Mouse (Mus musculus): ENCODE data around the gene Cpa2. TPM values are rescaled to one million over a fixed set of nuclear protein-coding genes. Genes with fewer than 3 reads are reported as not detected.

The Cpa2 gene
- total and polyA plus RNA-seq, 3 experiments = not detected

- TF ChIP-seq POLR2AphosphoS5 (IDR thresholded peaks at IDR 0.05; ENCODE audit: insufficient replicate concordance, low read depth, low read length) (no peak), TAL1 (conservative IDR thresholded peaks at IDR 0.05; ENCODE audit: low read depth, low read length) (no peak), CTCF (IDR thresholded peaks at IDR 0.05; ENCODE audit: low read depth, low read length) (no peak), GATA1 (IDR thresholded peaks at IDR 0.05; ENCODE audit: borderline replicate concordance, low read length) (no peak), GATA2 (IDR thresholded peaks at IDR 0.05; ENCODE audit: borderline replicate concordance, low read depth, low read length) (no peak)
- no peaks in the 10 kb centered on the region for H3K4me1 ChIP-seq (ENCODE audit: insufficient read depth, low read depth, low read length)
- H3K4me3 ChIP-seq (ENCODE audit: low read depth, low read length) = no peak overlapping the region
- ATAC-seq (ENCODE audit: extremely low read depth, insufficient number of reproducible peaks, low FRiP score, poor library complexity, severe bottlenecking) (no peak), DNase-seq (ENCODE audit: low spot score) (no peak)
- peaks cover 15% of the 10 kb centered on the region for H3K27me3 ChIP-seq (ENCODE audit: insufficient read depth, low read length)
- H3K9me3 ChIP-seq (replicated peaks) = no peaks in the 10 kb centered on the region
- H3K36me3 ChIP-seq (replicated peaks) = no peaks in the 10 kb centered on the region
These were observed 39.4 kb downstream of the Cpa2 start for GRCm38 (mm10) chr6:30580841-30581176.

- DNase-seq (ENCODE audit: low spot score) (no peak), ATAC-seq (ENCODE audit: extremely low read depth, insufficient number of reproducible peaks, low FRiP score, poor library complexity, severe bottlenecking) (no peak)
- no peaks in the 10 kb centered on the region for H3K36me3 ChIP-seq (replicated peaks)
- TF ChIP-seq CTCF (IDR thresholded peaks at IDR 0.05; ENCODE audit: low read depth, low read length) = no peak
- no peaks in the 10 kb centered on the region for H3K4me1 ChIP-seq (ENCODE audit: insufficient read depth, low read depth, low read length)
- H3K4me3 ChIP-seq (ENCODE audit: low read depth, low read length) = no peak overlapping the region
- H3K27me3 ChIP-seq (ENCODE audit: insufficient read depth, low read length) = peaks cover 12% of the 10 kb centered on the region
- H3K9me3 ChIP-seq (replicated peaks) = no peaks in the 10 kb centered on the region
These were observed 45.6 kb downstream of the Cpa2 start for GRCm38 (mm10) chr6:30586886-30587442.

- Histone ChIP-seq H3K27me3 (ENCODE audit: insufficient read depth, low read length) (peaks cover 8% of the 10 kb centered on the region), H3K36me3 (replicated peaks) (no peaks in the 10 kb centered on the region), H3K9me3 (replicated peaks) (no peaks in the 10 kb centered on the region), H3K4me1 (ENCODE audit: insufficient read depth, low read depth, low read length) (no peaks in the 10 kb centered on the region), H3K4me3 (ENCODE audit: low read depth, low read length) (no peak overlapping the region)
- ATAC-seq (ENCODE audit: extremely low read depth, insufficient number of reproducible peaks, low FRiP score, poor library complexity, severe bottlenecking) (no peak), DNase-seq (ENCODE audit: low spot score) (no peak)
- TF ChIP-seq GATA2 (IDR thresholded peaks at IDR 0.05; ENCODE audit: borderline replicate concordance, low read depth, low read length) (no peak), CTCF (IDR thresholded peaks at IDR 0.05; ENCODE audit: low read depth, low read length) (no peak), GATA1 (IDR thresholded peaks at IDR 0.05; ENCODE audit: borderline replicate concordance, low read length) (no peak), POLR2AphosphoS5 (IDR thresholded peaks at IDR 0.05; ENCODE audit: insufficient replicate concordance, low read depth, low read length) (no peak), TAL1 (conservative IDR thresholded peaks at IDR 0.05; ENCODE audit: low read depth, low read length) (no peak)
These were observed 48.4 kb downstream of the Cpa2 start for GRCm38 (mm10) chr6:30589819-30590218.

- no peaks in the 10 kb centered on the region for H3K4me1 ChIP-seq (ENCODE audit: insufficient read depth, low read depth, low read length)
- no peaks in the 10 kb centered on the region for H3K36me3 ChIP-seq (replicated peaks)
- no peaks in the 10 kb centered on the region for H3K9me3 ChIP-seq (replicated peaks)
- DNase-seq (ENCODE audit: low spot score) (no peak), ATAC-seq (ENCODE audit: extremely low read depth, insufficient number of reproducible peaks, low FRiP score, poor library complexity, severe bottlenecking) (no peak)
- TF ChIP-seq POLR2AphosphoS5 (IDR thresholded peaks at IDR 0.05; ENCODE audit: insufficient replicate concordance, low read depth, low read length) (no peak), GATA1 (IDR thresholded peaks at IDR 0.05; ENCODE audit: borderline replicate concordance, low read length) (no peak), CTCF (IDR thresholded peaks at IDR 0.05; ENCODE audit: low read depth, low read length) (no peak), GATA2 (IDR thresholded peaks at IDR 0.05; ENCODE audit: borderline replicate concordance, low read depth, low read length) (no peak), TAL1 (conservative IDR thresholded peaks at IDR 0.05; ENCODE audit: low read depth, low read length) (no peak)
- peaks cover 13% of the 10 kb centered on the region for H3K27me3 ChIP-seq (ENCODE audit: insufficient read depth, low read length)
- H3K4me3 ChIP-seq (ENCODE audit: low read depth, low read length) = no peak overlapping the region
These were observed 50.5 kb downstream of the Cpa2 start for GRCm38 (mm10) chr6:30591851-30592404.

- Histone ChIP-seq H3K4me1 (ENCODE audit: insufficient read depth, low read depth, low read length) (no peaks in the 10 kb centered on the region), H3K4me3 (ENCODE audit: low read depth, low read length) (no peak overlapping the region), H3K9me3 (replicated peaks) (no peaks in the 10 kb centered on the region), H3K27me3 (ENCODE audit: insufficient read depth, low read length) (peaks cover 13% of the 10 kb centered on the region), H3K36me3 (replicated peaks) (no peaks in the 10 kb centered on the region)
- no peak for ATAC-seq (ENCODE audit: extremely low read depth, insufficient number of reproducible peaks, low FRiP score, poor library complexity, severe bottlenecking)
- DNase-seq (ENCODE audit: low spot score) = no peak
- TF ChIP-seq CTCF (IDR thresholded peaks at IDR 0.05; ENCODE audit: low read depth, low read length) (no peak), GATA2 (IDR thresholded peaks at IDR 0.05; ENCODE audit: borderline replicate concordance, low read depth, low read length) (no peak), TAL1 (conservative IDR thresholded peaks at IDR 0.05; ENCODE audit: low read depth, low read length) (no peak), GATA1 (IDR thresholded peaks at IDR 0.05; ENCODE audit: borderline replicate concordance, low read length) (no peak), POLR2AphosphoS5 (IDR thresholded peaks at IDR 0.05; ENCODE audit: insufficient replicate concordance, low read depth, low read length) (no peak)
These were observed 51.1 kb downstream of the Cpa2 start for GRCm38 (mm10) chr6:30592417-30592974.

GRCm38 (mm10) chr6:30594364-30594763, 53.0 kb downstream of the Cpa2 start:
- no peaks in the 10 kb centered on the region for H3K9me3 ChIP-seq (replicated peaks)
- H3K36me3 ChIP-seq (replicated peaks) = no peaks in the 10 kb centered on the region
- H3K4me3 ChIP-seq (ENCODE audit: low read depth, low read length) = no peak overlapping the region
- TF ChIP-seq POLR2AphosphoS5 (IDR thresholded peaks at IDR 0.05; ENCODE audit: insufficient replicate concordance, low read depth, low read length) (no peak), GATA2 (IDR thresholded peaks at IDR 0.05; ENCODE audit: borderline replicate concordance, low read depth, low read length) (no peak), CTCF (IDR thresholded peaks at IDR 0.05; ENCODE audit: low read depth, low read length) (no peak), GATA1 (IDR thresholded peaks at IDR 0.05; ENCODE audit: borderline replicate concordance, low read length) (no peak), TAL1 (conservative IDR thresholded peaks at IDR 0.05; ENCODE audit: low read depth, low read length) (no peak)
- H3K4me1 ChIP-seq (ENCODE audit: insufficient read depth, low read depth, low read length) = no peaks in the 10 kb centered on the region
- H3K27me3 ChIP-seq (ENCODE audit: insufficient read depth, low read length) = peaks cover 18% of the 10 kb centered on the region
- DNase-seq (ENCODE audit: low spot score) = no peak
- no peak for ATAC-seq (ENCODE audit: extremely low read depth, insufficient number of reproducible peaks, low FRiP score, poor library complexity, severe bottlenecking)
